ENCODE assay signal across 9 mouse cellular contexts in genomic region chr13:64416955-64417601, GRCm38 (mm10). TPM values are rescaled to one million over a fixed set of nuclear protein-coding genes. Genes with fewer than 3 reads are reported as not detected.
DNase-seq lines count a peak whose midpoint lies in the region; TF ChIP-seq lines count a peak whose summit lies in the region.
"Had no signal": no experiment of that assay in that cellular context is flagged by ENCODE, and none has a peak within 500 bp of the region (broad histone marks: within the 10 kb centered on the region; RNA-seq: fewer than 3 reads in every experiment).

No protein-coding gene starts in this region.

- H3K27ac ChIP-seq in testis, adult 2 months (ENCODE audit: control insufficient read depth, insufficient read depth, low read depth, low read length), result no peak overlapping the region
- H3K27ac ChIP-seq in gastrocnemius, adult 2 months, result no peak overlapping the region
- H3K27ac ChIP-seq: liver, embryonic 14.5 days had no signal

- H3K4me3 ChIP-seq in testis, adult 2 months (ENCODE audit: control insufficient read depth, low read depth, low read length), result peak overlapping the region; percentile 55
- no peak overlapping the region for H3K4me3 ChIP-seq in gastrocnemius, adult 2 months

- H3K4me1 ChIP-seq in testis, adult 2 months (ENCODE audit: control insufficient read depth, insufficient read depth, low read length), result no peaks in the 10 kb centered on the region

- no peak for DNase-seq in testis, postnatal 14 days (ENCODE audit: low spot score)
- peak; percentile 65 to 77 for DNase-seq in heart, postnatal 14 days
- DNase-seq in kidney, postnatal 10 days, result peak; percentile 90
- DNase-seq in layer of hippocampus, adult 18-20 months (ENCODE audit: low spot score in 2 of 2), result no peak
- no peak for DNase-seq in gastrocnemius, adult 2 months
- DNase-seq in ovary, adult 18-20 months (ENCODE audit: low spot score), result no peak
- DNase-seq: thymus, postnatal 4 days had no signal

- TF ChIP-seq POLR2A in testis, adult 2 months (IDR thresholded peaks at IDR 0.05; ENCODE audit: control insufficient read depth, low read depth, low read length), result no peak

- no peak for TF ChIP-seq CTCF in testis, adult 2 months (IDR thresholded peaks at IDR 0.05; ENCODE audit: control insufficient read depth, insufficient read depth, insufficient replicate concordance, low read depth, low read length)
- TF ChIP-seq CTCF in gastrocnemius, adult 2 months (IDR thresholded peaks at IDR 0.05), result no peak

- intact Hi-C loops in heart, postnatal 14 days (cut with DNase I), result no loop called here
- intact Hi-C loops in gastrocnemius, adult 2 months (cut with DNase I), result no loop called here

- H3K27me3 ChIP-seq in testis, adult 2 months (ENCODE audit: control insufficient read depth, insufficient read depth, low read length), result no peaks in the 10 kb centered on the region

- H3K36me3 ChIP-seq in testis, adult 2 months (ENCODE audit: control insufficient read depth, insufficient read depth, low read length), result no peaks in the 10 kb centered on the region

RNA-seq across cellular contexts. Expression of gene Cdk20, which starts 15.0 kb away (rescaled TPM):
- polyA plus RNA-seq in testis, adult 2 months (2012; rRNA removed), result 57.9 and 64.7 TPM in 2 replicates
- total RNA-seq in heart, postnatal 14 days (2021), result 1 to 10 TPM; 3.4 to 5.0 TPM
- 10 to 100 TPM; 11.6 to 15.5 TPM for total RNA-seq in layer of hippocampus, adult 18-20 months (2021)
- 1 to 10 TPM; 2.1 to 3.3 TPM for total RNA-seq in gastrocnemius, adult 2 months (2021)

RNA-seq across cellular contexts. Expression of gene Ctsl, which starts 46.4 kb away (rescaled TPM):
- polyA plus RNA-seq in testis, adult 2 months (2012; rRNA removed), result 120 and 202 TPM in 2 replicates
- total RNA-seq in heart, postnatal 14 days (2021), result 100 to 1,000 TPM; 260 to 267 TPM
- total RNA-seq in layer of hippocampus, adult 18-20 months (2021), result 100 to 1,000 TPM in 1 of 2 experiments, 10 to 100 TPM in 1; 94.1 to 102 TPM
- total RNA-seq in gastrocnemius, adult 2 months (2021), result 100 to 1,000 TPM; 111 to 149 TPM

Comparison
In these comparisons a context has a peak if more than half of its experiments do, and no peak if none do; other contexts are left out.
1. DNase-seq: peak in heart, postnatal 14 days (2 of 2) and kidney, postnatal 10 days (single experiment); none in testis, postnatal 14 days (single experiment), layer of hippocampus, adult 18-20 months (0 of 2), gastrocnemius, adult 2 months (single experiment) and ovary, adult 18-20 months (single experiment).